Mouse (Mus musculus): ENCODE results near the gene Yars. TPM values are rescaled to one million over a fixed set of nuclear protein-coding genes. Genes with fewer than 3 reads are reported as not detected.

Gene Yars
- polyA plus RNA-seq, 1 experiment = not detected

DNA sequence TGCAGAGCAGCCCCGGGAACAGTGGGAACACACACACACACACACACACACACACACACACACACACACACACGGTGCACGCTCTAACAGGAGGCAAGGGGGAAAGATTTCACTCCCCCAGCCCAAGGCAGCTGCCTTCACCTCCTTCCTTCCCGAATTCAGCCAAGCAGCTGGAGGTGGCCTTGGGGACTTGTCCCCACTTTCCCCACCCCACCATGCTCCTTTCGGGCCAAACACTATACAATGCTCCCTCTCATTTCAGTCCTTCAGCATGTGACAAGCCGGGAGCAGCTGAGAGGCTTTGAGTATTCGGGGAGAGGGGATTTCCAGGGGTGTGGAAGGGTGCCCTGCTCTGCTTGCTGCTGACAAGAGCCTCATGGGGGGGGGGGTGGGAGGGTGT, 52.3 kb downstream of the Yars start:
- Histone ChIP-seq H3K4me3 (ENCODE audit: insufficient read depth, low read depth, low read length) (no peak overlapping the region), H3K27ac (ENCODE audit: insufficient read depth, low read depth, low read length) (no peak overlapping the region), H3K4me1 (ENCODE audit: control insufficient read depth, insufficient read depth, low read length) (peaks cover 27% of the 10 kb centered on the region)
- 46% methylated on average over 7 of the region's 7 CpGs for WGBS
- TF ChIP-seq POLR2A (IDR thresholded peaks at IDR 0.05; ENCODE audit: insufficient read depth, low read depth, low read length) = no peak
- TF ChIP-seq CTCF (IDR thresholded peaks at IDR 0.05; ENCODE audit: insufficient read depth, low read depth, low read length) = no peak

GRCm38 (mm10) chr4:129242327-129242726, 52.8 kb downstream of the Yars start:
- Histone ChIP-seq H3K4me1 (ENCODE audit: control insufficient read depth, insufficient read depth, low read length) (peaks cover 23% of the 10 kb centered on the region), H3K4me3 (ENCODE audit: insufficient read depth, low read depth, low read length) (no peak overlapping the region), H3K27ac (ENCODE audit: insufficient read depth, low read depth, low read length) (no peak overlapping the region)
- 70% methylated on average over 4 of the region's 4 CpGs for WGBS
- TF ChIP-seq CTCF (IDR thresholded peaks at IDR 0.05; ENCODE audit: insufficient read depth, low read depth, low read length) (no peak), POLR2A (IDR thresholded peaks at IDR 0.05; ENCODE audit: insufficient read depth, low read depth, low read length) (no peak)

GRCm38 (mm10) chr4:129242761-129243160, 53.2 kb downstream of the Yars start:
- TF ChIP-seq CTCF (IDR thresholded peaks at IDR 0.05; ENCODE audit: insufficient read depth, low read depth, low read length) = no peak
- TF ChIP-seq POLR2A (IDR thresholded peaks at IDR 0.05; ENCODE audit: insufficient read depth, low read depth, low read length) = no peak
- no peak overlapping the region for H3K27ac ChIP-seq (ENCODE audit: insufficient read depth, low read depth, low read length)
- WGBS = 78% methylated on average over 4 of the region's 4 CpGs
- peaks cover 20% of the 10 kb centered on the region for H3K4me1 ChIP-seq (ENCODE audit: control insufficient read depth, insufficient read depth, low read length)
- H3K4me3 ChIP-seq (ENCODE audit: insufficient read depth, low read depth, low read length) = no peak overlapping the region

DNA sequence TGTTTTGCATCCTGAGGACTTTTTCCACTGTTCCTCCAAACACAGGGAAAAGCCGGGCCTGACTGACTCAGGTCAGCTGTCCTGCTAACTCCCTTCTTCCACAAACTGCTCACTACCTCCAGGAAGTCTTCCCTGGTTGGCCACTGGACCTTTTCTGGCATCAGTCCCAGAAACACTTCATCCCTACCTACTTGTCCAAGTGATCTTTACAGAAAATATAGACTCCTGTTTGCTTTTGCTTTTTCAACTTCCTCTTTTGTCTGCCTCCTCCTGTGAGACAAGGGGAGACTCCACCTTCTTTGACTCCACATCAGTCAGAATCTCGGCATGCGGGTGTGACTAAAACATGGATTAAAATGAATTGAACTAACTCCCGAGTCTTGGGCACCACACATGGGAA, 55.2 kb downstream of the Yars start:
- 70% methylated on average over 4 of the region's 4 CpGs for WGBS
- H3K4me3 ChIP-seq (ENCODE audit: insufficient read depth, low read depth, low read length) = no peak overlapping the region
- peaks cover 10% of the 10 kb centered on the region for H3K4me1 ChIP-seq (ENCODE audit: control insufficient read depth, insufficient read depth, low read length)
- H3K27ac ChIP-seq (ENCODE audit: insufficient read depth, low read depth, low read length) = no peak overlapping the region
- no peak for TF ChIP-seq CTCF (IDR thresholded peaks at IDR 0.05; ENCODE audit: insufficient read depth, low read depth, low read length)
- TF ChIP-seq POLR2A (IDR thresholded peaks at IDR 0.05; ENCODE audit: insufficient read depth, low read depth, low read length) = no peak

- WGBS = 68% methylated on average over 15 of the region's 15 CpGs
- Histone ChIP-seq H3K27ac (ENCODE audit: insufficient read depth, low read depth, low read length) (no peak overlapping the region), H3K4me3 (ENCODE audit: insufficient read depth, low read depth, low read length) (no peak overlapping the region), H3K4me1 (ENCODE audit: control insufficient read depth, insufficient read depth, low read length) (peaks cover 19% of the 10 kb centered on the region)
- TF ChIP-seq CTCF (IDR thresholded peaks at IDR 0.05; ENCODE audit: insufficient read depth, low read depth, low read length) (no peak), POLR2A (IDR thresholded peaks at IDR 0.05; ENCODE audit: insufficient read depth, low read depth, low read length) (no peak)
Observed at GRCm38 (mm10) chr4:129246360-129247301, 57.1 kb downstream of the Yars start.

- peaks cover 17% of the 10 kb centered on the region for H3K4me1 ChIP-seq (ENCODE audit: control insufficient read depth, insufficient read depth, low read length)
- peak overlapping the region; percentile 40 for H3K4me3 ChIP-seq (ENCODE audit: insufficient read depth, low read depth, low read length)
- H3K27ac ChIP-seq (ENCODE audit: insufficient read depth, low read depth, low read length) = no peak overlapping the region
- TF ChIP-seq CTCF (IDR thresholded peaks at IDR 0.05; ENCODE audit: insufficient read depth, low read depth, low read length) = no peak
- TF ChIP-seq POLR2A (IDR thresholded peaks at IDR 0.05; ENCODE audit: insufficient read depth, low read depth, low read length) = no peak
- 24% methylated on average over 24 of the region's 24 CpGs for WGBS
Observed at GRCm38 (mm10) chr4:129247381-129248242, 58.1 kb downstream of the Yars start.

DNA sequence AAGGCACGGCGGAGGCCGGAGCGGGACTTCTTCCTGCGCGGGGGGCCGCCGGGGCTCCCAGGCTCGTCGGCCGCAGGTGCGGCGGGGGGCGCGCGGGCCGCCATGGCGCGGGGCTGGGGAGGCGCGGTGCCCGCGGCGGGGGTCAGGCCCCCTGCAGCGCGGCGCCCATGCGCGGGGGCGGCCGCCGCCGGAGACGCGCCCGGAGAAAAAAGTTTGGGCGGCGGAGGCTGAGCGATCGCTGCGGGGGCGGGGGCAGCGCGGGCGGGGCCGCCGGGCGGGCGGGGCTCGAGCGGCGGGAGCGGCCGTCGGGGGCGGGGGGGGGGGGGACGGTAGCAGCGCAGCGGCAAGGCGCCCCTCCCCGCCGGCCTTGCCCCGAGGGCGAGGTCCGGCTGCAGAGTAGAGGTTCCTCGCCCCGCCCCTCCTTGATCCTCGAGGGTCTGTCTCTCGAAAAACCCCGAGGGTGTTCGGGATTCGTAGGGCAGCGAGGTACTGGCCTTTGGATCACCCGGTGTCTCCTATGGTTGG, 58.7 kb downstream of the Yars start:
- TF ChIP-seq CTCF (IDR thresholded peaks at IDR 0.05; ENCODE audit: insufficient read depth, low read depth, low read length) (no peak), POLR2A (IDR thresholded peaks at IDR 0.05; ENCODE audit: insufficient read depth, low read depth, low read length) (no peak)
- Histone ChIP-seq H3K4me1 (ENCODE audit: control insufficient read depth, insufficient read depth, low read length) (peaks cover 17% of the 10 kb centered on the region), H3K4me3 (ENCODE audit: insufficient read depth, low read depth, low read length) (peak overlapping the region; percentile 40), H3K27ac (ENCODE audit: insufficient read depth, low read depth, low read length) (no peak overlapping the region)
- 12% methylated on average over 61 of the region's 74 CpGs for WGBS

GRCm38 (mm10) chr4:129249288-129249687, 59.7 kb downstream of the Yars start:
- H3K4me1 ChIP-seq (ENCODE audit: control insufficient read depth, insufficient read depth, low read length) = peaks cover 17% of the 10 kb centered on the region
- no peak overlapping the region for H3K27ac ChIP-seq (ENCODE audit: insufficient read depth, low read depth, low read length)
- 80% methylated on average over 7 of the region's 7 CpGs for WGBS
- no peak for TF ChIP-seq POLR2A (IDR thresholded peaks at IDR 0.05; ENCODE audit: insufficient read depth, low read depth, low read length)
- no peak for TF ChIP-seq CTCF (IDR thresholded peaks at IDR 0.05; ENCODE audit: insufficient read depth, low read depth, low read length)
- H3K4me3 ChIP-seq (ENCODE audit: insufficient read depth, low read depth, low read length) = no peak overlapping the region
